Mouse (Mus musculus): ENCODE measurements around the gene Irf9. TPM values are rescaled to one million over a fixed set of nuclear protein-coding genes. Genes with fewer than 3 reads are reported as not detected.

The Irf9 gene
- polyA plus RNA-seq (2012; fragmentation: generic; extraction: Trizol), result 10 to 100 TPM in 1 of 2 experiments, 1 to 10 TPM in 1; 1.0 to 22.0 TPM

GRCm38 (mm10) chr14:55603271-55603632 lies at the start of gene Irf9:
Gene Irf9, plus strand, starts transcription at chr14:55603571.

GRCm38 (mm10) chr14:55559799-55560201 lies 43.6 kb upstream of the Irf9 start, which contains the start of gene Dcaf11:
Gene Dcaf11, plus strand, starts transcription at chr14:55560006.

GRCm38 (mm10) chr14:55560202-55561073 lies 42.9 kb upstream of the Irf9 start, which contains the start of gene A730061H03Rik:
Gene A730061H03Rik, minus strand, starts transcription at chr14:55560406.

GRCm38 (mm10) chr14:55575302-55575701 lies 28.1 kb upstream of the Irf9 start, which contains the start of gene Fitm1:
Gene Fitm1, plus strand, starts transcription at chr14:55575617.

GRCm38 (mm10) chr14:55577871-55578667 lies 25.3 kb upstream of the Irf9 start, which contains the start of gene Psme1:
Gene Psme1, plus strand, starts transcription at chr14:55578123.

GRCm38 (mm10) chr14:55584702-55585565 lies 18.4 kb upstream of the Irf9 start, which contains the start of gene Emc9:
Gene Emc9, minus strand, starts transcription at chr14:55585302.

GRCm38 (mm10) chr14:55590748-55591330 lies 12.5 kb upstream of the Irf9 start, which contains the start of gene Psme2:
Gene Psme2, minus strand, starts transcription at chr14:55591113.

GRCm38 (mm10) chr14:55591331-55591891 lies 12.0 kb upstream of the Irf9 start, which contains the start of gene Rnf31:
Gene Rnf31, plus strand, starts transcription at chr14:55591708.

GRCm38 (mm10) chr14:55617822-55618221 lies 14.5 kb downstream of the Irf9 start, which contains the start of gene Rec8:
Gene Rec8, plus strand, starts transcription at chr14:55618037.

GRCm38 (mm10) chr14:55635523-55636007 lies 32.2 kb downstream of the Irf9 start, which contains the start of gene Ipo4:
Gene Ipo4, minus strand, starts transcription at chr14:55635957.

GRCm38 (mm10) chr14:55637795-55638194 lies 34.4 kb downstream of the Irf9 start, which contains the start of gene Gm49378:
Gene Gm49378, minus strand, starts transcription at chr14:55637895.

GRCm38 (mm10) chr14:55643060-55643907 lies 39.9 kb downstream of the Irf9 start, which contains the start of gene Tm9sf1:
Gene Tm9sf1, minus strand, starts transcription at chr14:55643806.

GRCm38 (mm10) chr14:55649884-55650283 lies 46.5 kb downstream of the Irf9 start, which contains the start of gene Tssk4:
Gene Tssk4, plus strand, starts transcription at chr14:55650184.

Other genes with a start within 250 kb of the Irf9 start
- gene Dhrs4, start 124.8 kb upstream of the Irf9 start, polyA plus RNA-seq (2012; fragmentation: generic; extraction: Trizol), result 10 to 100 TPM; 26.9 to 60.5 TPM
- gene Carmil3, start 112.9 kb upstream of the Irf9 start, polyA plus RNA-seq (2012; fragmentation: generic; extraction: Trizol), result under 1 TPM; 0.02 to 0.26 TPM
- gene Cpne6, start 93.1 kb upstream of the Irf9 start, polyA plus RNA-seq (2012; fragmentation: generic; extraction: Trizol), result not detected
- under 1 TPM in 1 of 2 experiments, not detected in 1; 0.01 TPM for gene Nrl, start 78.6 kb upstream of the Irf9 start, polyA plus RNA-seq (2012; fragmentation: generic; extraction: Trizol)
- gene Pck2, start 63.3 kb upstream of the Irf9 start, polyA plus RNA-seq (2012; fragmentation: generic; extraction: Trizol), result 10 to 100 TPM; 43.7 to 67.2 TPM
- 10 to 100 TPM; 16.2 to 34.9 TPM for gene Dcaf11, start 43.6 kb upstream of the Irf9 start, polyA plus RNA-seq (2012; fragmentation: generic; extraction: Trizol)
- gene A730061H03Rik, start 43.2 kb upstream of the Irf9 start, polyA plus RNA-seq (2012; fragmentation: generic; extraction: Trizol), result under 1 TPM; 0.21 to 0.70 TPM
- gene Fitm1, start 28.0 kb upstream of the Irf9 start, polyA plus RNA-seq (2012; fragmentation: generic; extraction: Trizol), result not detected
- 100 to 1,000 TPM; 148 to 216 TPM for gene Psme1, start 25.4 kb upstream of the Irf9 start, polyA plus RNA-seq (2012; fragmentation: generic; extraction: Trizol)
- 10 to 100 TPM in 1 of 2 experiments, 1 to 10 TPM in 1; 6.1 to 11.5 TPM for gene Emc9, start 18.3 kb upstream of the Irf9 start, polyA plus RNA-seq (2012; fragmentation: generic; extraction: Trizol)
- gene Psme2, start 12.5 kb upstream of the Irf9 start, polyA plus RNA-seq (2012; fragmentation: generic; extraction: Trizol), result 100 to 1,000 TPM; 139 to 336 TPM
- 10 to 100 TPM; 18.0 to 18.4 TPM for gene Rnf31, start 11.9 kb upstream of the Irf9 start, polyA plus RNA-seq (2012; fragmentation: generic; extraction: Trizol)
- gene Rec8, start 14.5 kb downstream of the Irf9 start, polyA plus RNA-seq (2012; fragmentation: generic; extraction: Trizol), result not detected
- 100 to 1,000 TPM in 1 of 2 experiments, 10 to 100 TPM in 1; 83.9 to 139 TPM for gene Ipo4, start 32.4 kb downstream of the Irf9 start, polyA plus RNA-seq (2012; fragmentation: generic; extraction: Trizol)
- gene Gm49378, start 34.3 kb downstream of the Irf9 start, polyA plus RNA-seq (2012; fragmentation: generic; extraction: Trizol), result under 1 TPM; 0.04 to 0.05 TPM
- gene Tm9sf1, start 40.2 kb downstream of the Irf9 start, polyA plus RNA-seq (2012; fragmentation: generic; extraction: Trizol), result 10 to 100 TPM; 25.9 to 65.1 TPM
- 1 to 10 TPM in 1 of 2 experiments, under 1 TPM in 1; 0.29 to 1.1 TPM for gene Tssk4, start 46.6 kb downstream of the Irf9 start, polyA plus RNA-seq (2012; fragmentation: generic; extraction: Trizol)
- 10 to 100 TPM in 1 of 2 experiments, 1 to 10 TPM in 1; 9.1 to 23.8 TPM for gene Mdp1, start 56.9 kb downstream of the Irf9 start, polyA plus RNA-seq (2012; fragmentation: generic; extraction: Trizol)
- gene Gmpr2, start 68.4 kb downstream of the Irf9 start, polyA plus RNA-seq (2012; fragmentation: generic; extraction: Trizol), result 10 to 100 TPM in 1 of 2 experiments, 1 to 10 TPM in 1; 5.5 to 13.1 TPM
- gene Nedd8, start 68.6 kb downstream of the Irf9 start, polyA plus RNA-seq (2012; fragmentation: generic; extraction: Trizol), result 100 to 1,000 TPM; 239 to 456 TPM
- gene Tinf2, start 78.2 kb downstream of the Irf9 start, polyA plus RNA-seq (2012; fragmentation: generic; extraction: Trizol), result 10 to 100 TPM in 1 of 2 experiments, 1 to 10 TPM in 1; 9.3 to 11.8 TPM
- under 1 TPM; 0.01 to 0.08 TPM for gene Tgm1, start 110.4 kb downstream of the Irf9 start, polyA plus RNA-seq (2012; fragmentation: generic; extraction: Trizol)
- gene Rabggta, start 118.7 kb downstream of the Irf9 start, polyA plus RNA-seq (2012; fragmentation: generic; extraction: Trizol), result 10 to 100 TPM in 1 of 2 experiments, 1 to 10 TPM in 1; 8.2 to 12.8 TPM
- gene Dhrs1, start 142.1 kb downstream of the Irf9 start, polyA plus RNA-seq (2012; fragmentation: generic; extraction: Trizol), result 10 to 100 TPM; 46.0 to 89.8 TPM
- gene Nop9, start 142.1 kb downstream of the Irf9 start, polyA plus RNA-seq (2012; fragmentation: generic; extraction: Trizol), result 10 to 100 TPM; 15.2 to 35.9 TPM
- 1 to 10 TPM in 1 of 2 experiments, under 1 TPM in 1; 0.11 to 3.7 TPM for gene Cideb, start 154.9 kb downstream of the Irf9 start, polyA plus RNA-seq (2012; fragmentation: generic; extraction: Trizol)
- gene Ltb4r2, start 157.9 kb downstream of the Irf9 start, polyA plus RNA-seq (2012; fragmentation: generic; extraction: Trizol), result under 1 TPM; 0.02 to 0.05 TPM
- gene Ltb4r1, start 162.4 kb downstream of the Irf9 start, polyA plus RNA-seq (2012; fragmentation: generic; extraction: Trizol), result under 1 TPM in 1 of 2 experiments, not detected in 1; 0.04 TPM
- gene Adcy4, start 180.5 kb downstream of the Irf9 start, polyA plus RNA-seq (2012; fragmentation: generic; extraction: Trizol), result not detected
- gene Ripk3, start 185.3 kb downstream of the Irf9 start, polyA plus RNA-seq (2012; fragmentation: generic; extraction: Trizol), result 1 to 10 TPM; 3.8 to 4.1 TPM
- gene Nfatc4, start 219.6 kb downstream of the Irf9 start, polyA plus RNA-seq (2012; fragmentation: generic; extraction: Trizol), result 10 to 100 TPM in 1 of 2 experiments, 1 to 10 TPM in 1; 2.5 to 19.8 TPM